Mouse (Mus musculus): ENCODE measurements at regions not wholly inside any gene's neighbourhood (a gene's known extent, or its start where the extent isn't known, plus 50 kb on each side); places are given as distances from the start of the nearest gene placed in this dataset.

- DNase-seq (ENCODE audit: low spot score) = peak; percentile 36
Observed at GRCm38 (mm10) chr9:8330886-8331476, 196.9 kb upstream of the Cep126 start.

- no peak for DNase-seq (ENCODE audit: low spot score)
Observed at GRCm38 (mm10) chr9:8340628-8341027, 203.3 kb upstream of the Trpc6 start.

- DNase-seq (ENCODE audit: low spot score) = no peak
Observed at GRCm38 (mm10) chr9:8351071-8351470, 192.9 kb upstream of the Trpc6 start.

Data from left cerebral cortex, adult 11 months (tissue).